Mouse (Mus musculus): ENCODE measurements at regions not wholly inside any gene's neighbourhood (a gene's known extent, or its start where the extent isn't known, plus 50 kb on each side); places are given as distances from the start of the nearest gene placed in this dataset.

- no peak for TF ChIP-seq POLR2A (IDR thresholded peaks at IDR 0.05; ENCODE audit: control insufficient read depth, low read depth, low read length)
- TF ChIP-seq CTCF (IDR thresholded peaks at IDR 0.05; ENCODE audit: control insufficient read depth, insufficient read depth, insufficient replicate concordance, low read depth, low read length), result no peak
These were observed 248.2 kb downstream of the Olfm4 start for GRCm38 (mm10) chr14:80232066-80232465.
